In the genomic region with DNA sequence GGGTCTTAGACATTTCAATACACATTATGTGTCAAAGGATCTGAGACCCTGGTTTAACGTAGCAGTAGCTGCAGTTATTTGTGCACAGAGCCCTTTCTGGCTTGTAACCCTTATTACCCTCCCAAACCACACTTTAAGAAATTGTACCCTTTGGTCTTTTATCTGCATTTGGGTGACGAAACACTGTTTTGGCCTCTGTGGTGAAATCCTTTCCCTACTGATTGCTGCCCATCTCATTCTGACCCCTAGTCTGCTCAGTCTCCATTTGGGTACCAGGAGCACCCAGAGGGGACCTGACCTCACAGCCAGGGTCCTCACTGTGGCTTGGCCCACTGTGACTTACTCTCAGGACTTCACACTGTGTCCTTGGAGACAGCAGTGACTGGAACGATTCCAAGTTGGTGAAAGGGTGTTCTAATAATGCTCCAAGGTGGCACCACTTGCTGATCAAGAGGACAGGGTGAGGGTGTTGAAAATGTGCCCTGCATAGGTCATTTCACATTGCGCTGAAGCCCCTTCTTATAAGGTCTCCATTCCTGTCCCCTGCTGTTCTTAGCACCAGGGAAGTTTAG, we compare ENCODE assay signal across 12 mouse cellular contexts.
DNase-seq lines count a peak whose midpoint lies in the region; ATAC-seq lines count a peak whose summit lies in the region.
"Had no signal": no experiment of that assay in that cellular context is flagged by ENCODE, and none has a peak within 500 bp of the region (broad histone marks: within the 10 kb centered on the region; RNA-seq: fewer than 3 reads in every experiment).

No protein-coding gene starts in this region.

- peak; percentile 44 to 48 for DNase-seq in cerebellum, postnatal 10 days
- no peak for DNase-seq in cerebellum, postnatal 4 days (ENCODE audit: low spot score in 2 of 2)
- DNase-seq in kidney, adult 11 months: peak; percentile 33
- DNase-seq in right cerebral cortex, postnatal 25 days: no peak
- no peak for DNase-seq in thymus, postnatal 0 days (ENCODE audit: low spot score)
- DNase-seq: embryo, embryonic 11 days; layer of hippocampus, postnatal 36 days; liver, embryonic 13.5 days had no signal

- no peaks in the 10 kb centered on the region for H3K27me3 ChIP-seq in kidney, embryonic 15.5 days
- H3K27me3 ChIP-seq in heart, embryonic 13.5 days (replicated peaks): no peaks in the 10 kb centered on the region
- H3K27me3 ChIP-seq: liver, embryonic 13.5 days; stomach, embryonic 15.5 days had no signal

- no peaks in the 10 kb centered on the region for H3K36me3 ChIP-seq in kidney, embryonic 15.5 days
- H3K36me3 ChIP-seq in heart, embryonic 13.5 days: peaks cover 11% of the 10 kb centered on the region
- H3K36me3 ChIP-seq: liver, embryonic 13.5 days; stomach, embryonic 15.5 days had no signal

- no peak for ATAC-seq in kidney, embryonic 15.5 days (replicated peaks; ENCODE audit: low FRiP score)
- no peak; the same call in 1 of the 2 replicates for ATAC-seq in heart, embryonic 13.5 days (ENCODE audit: extremely low read depth, insufficient number of reproducible peaks, low FRiP score, low TSS enrichment)

- no peak overlapping the region for H3K4me2 ChIP-seq in kidney, embryonic 15.5 days
- H3K4me2 ChIP-seq in heart, embryonic 13.5 days: peak overlapping the region; percentile 27
- H3K4me2 ChIP-seq: liver, embryonic 13.5 days; stomach, embryonic 15.5 days had no signal

- H3K9me3 ChIP-seq in kidney, embryonic 15.5 days (replicated peaks): no peaks in the 10 kb centered on the region
- no peaks in the 10 kb centered on the region for H3K9me3 ChIP-seq in heart, embryonic 13.5 days
- H3K9me3 ChIP-seq: liver, embryonic 13.5 days; stomach, embryonic 15.5 days had no signal

- H3K4me3 ChIP-seq in kidney, embryonic 15.5 days (replicated peaks): no peak overlapping the region
- H3K4me3 ChIP-seq in brown adipose tissue, adult 24 weeks (ENCODE audit: insufficient read depth, low read depth, low read length): no peak overlapping the region
- H3K4me3 ChIP-seq in heart, embryonic 13.5 days: no peak overlapping the region
- H3K4me3 ChIP-seq: liver, embryonic 13.5 days; stomach, embryonic 15.5 days had no signal

- H3K27ac ChIP-seq in kidney, embryonic 15.5 days: no peak overlapping the region
- H3K27ac ChIP-seq in brown adipose tissue, adult 24 weeks (replicated peaks; ENCODE audit: low read depth, low read length): peak overlapping the region; percentile 85
- H3K27ac ChIP-seq in heart, embryonic 13.5 days (replicated peaks): peak overlapping the region; percentile 66
- H3K27ac ChIP-seq: liver, embryonic 13.5 days; stomach, embryonic 15.5 days had no signal

- no peak overlapping the region for H3K9ac ChIP-seq in kidney, embryonic 15.5 days
- H3K9ac ChIP-seq in heart, embryonic 13.5 days: no peak overlapping the region
- H3K9ac ChIP-seq: liver, embryonic 13.5 days; stomach, embryonic 15.5 days had no signal

- WGBS in kidney, embryonic 15.5 days: 63% methylated on average over 4 of the region's 4 CpGs
- 40% methylated on average over 4 of the region's 4 CpGs for WGBS in heart, embryonic 13.5 days

- no peaks in the 10 kb centered on the region for H3K4me1 ChIP-seq in kidney, embryonic 15.5 days
- peaks cover 13% of the 10 kb centered on the region for H3K4me1 ChIP-seq in brown adipose tissue, adult 24 weeks (ENCODE audit: control insufficient read depth, insufficient read depth, insufficient read length, low read length)
- H3K4me1 ChIP-seq in heart, embryonic 13.5 days: peaks cover 45% of the 10 kb centered on the region
- H3K4me1 ChIP-seq: stomach, embryonic 15.5 days had no signal

Comparison
In these comparisons a context has a peak if more than half of its experiments do, and no peak if none do; other contexts are left out.
1. DNase-seq: peak in cerebellum, postnatal 10 days (2 of 2) and kidney, adult 11 months (single experiment); none in cerebellum, postnatal 4 days (0 of 2), right cerebral cortex, postnatal 25 days (single experiment) and thymus, postnatal 0 days (single experiment).